Mouse (Mus musculus) thymus, postnatal 10 days (tissue): ENCODE data around the gene Terf2.

ENCODE experiments used
- DNase-seq, 2 experiments: peaks; one replicate each; pipeline ENCODE4 v3.0.0; 2021; ENCODE audit warnings: low spot score in 2 of 2

The Terf2 gene

DNA sequence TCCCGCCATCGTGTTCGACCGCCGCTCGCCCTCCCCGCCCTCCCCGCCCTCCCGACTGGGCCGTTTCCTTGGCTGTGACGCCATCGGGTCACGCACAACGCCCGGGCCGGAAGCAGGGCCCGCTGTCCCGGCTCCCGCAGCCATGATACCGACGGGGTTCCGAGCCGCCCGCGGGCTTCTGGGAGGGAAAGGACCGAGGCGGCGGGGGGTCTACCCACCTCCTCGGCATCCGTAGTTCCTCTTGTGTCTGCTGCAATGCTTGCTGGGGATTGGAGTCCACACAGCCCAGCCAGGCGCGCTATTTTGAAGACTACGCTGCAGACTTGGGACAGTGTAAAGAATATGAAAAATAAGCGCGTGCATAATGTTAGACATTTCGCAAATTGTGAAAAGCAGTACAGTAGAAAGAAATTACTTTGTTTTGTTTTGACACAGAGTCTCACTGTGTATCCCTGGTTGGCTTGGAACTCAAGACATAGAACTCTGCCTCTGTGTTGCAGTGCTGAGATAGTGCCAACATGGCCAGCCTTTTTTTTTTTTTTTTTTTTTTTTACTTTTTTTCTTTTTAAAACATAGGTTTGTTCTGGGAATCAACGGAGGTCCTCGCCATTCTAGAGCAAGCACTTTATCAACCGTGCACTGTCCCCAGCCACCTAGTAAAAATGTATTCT is at the start of gene Terf2:
TSS of gene Terf2 (minus strand) at position 182 of the 671 bp plus-strand sequence.
- peak; percentile 88 to 90 for DNase-seq

DNA sequence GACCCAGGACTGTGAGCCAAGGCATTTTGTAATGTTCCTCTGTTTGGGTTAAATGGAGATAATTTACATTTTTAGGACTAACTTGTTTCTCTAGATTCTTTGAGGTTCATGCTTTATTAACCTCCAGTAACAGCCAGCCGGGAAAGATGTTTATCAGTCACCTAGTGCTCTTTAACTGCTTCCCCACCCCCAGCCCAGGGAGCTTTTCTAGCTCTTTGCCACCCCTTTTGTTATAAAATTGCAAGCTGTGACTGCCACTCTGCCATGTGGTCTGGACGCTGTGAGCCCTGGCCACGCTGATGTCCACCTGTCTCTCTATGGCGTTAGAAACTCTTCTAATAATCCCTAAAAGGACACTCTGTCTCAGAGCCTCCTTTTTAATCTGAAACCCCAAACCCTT is 47.2 kb upstream of the Terf2 start:
- DNase-seq = no peak

DNA sequence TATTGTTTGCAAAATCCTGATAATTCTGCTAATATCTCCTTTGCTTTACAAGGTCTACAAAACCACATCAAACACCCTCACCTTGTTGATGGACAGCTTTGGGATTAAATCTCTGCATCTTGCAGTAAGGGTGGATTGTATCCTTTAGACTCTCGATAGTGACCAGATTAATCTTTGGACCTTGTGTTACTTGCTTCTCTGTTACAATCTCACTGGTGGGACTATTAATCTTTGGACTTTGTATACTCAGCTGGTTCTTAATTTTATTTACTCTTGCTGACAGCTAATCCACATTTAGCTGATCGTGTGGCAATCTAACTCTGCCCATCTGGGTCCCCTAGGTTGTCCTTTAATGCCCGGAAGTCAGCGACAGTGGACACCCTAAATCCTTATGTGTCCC is 46.2 kb upstream of the Terf2 start:
- no peak for DNase-seq

DNA sequence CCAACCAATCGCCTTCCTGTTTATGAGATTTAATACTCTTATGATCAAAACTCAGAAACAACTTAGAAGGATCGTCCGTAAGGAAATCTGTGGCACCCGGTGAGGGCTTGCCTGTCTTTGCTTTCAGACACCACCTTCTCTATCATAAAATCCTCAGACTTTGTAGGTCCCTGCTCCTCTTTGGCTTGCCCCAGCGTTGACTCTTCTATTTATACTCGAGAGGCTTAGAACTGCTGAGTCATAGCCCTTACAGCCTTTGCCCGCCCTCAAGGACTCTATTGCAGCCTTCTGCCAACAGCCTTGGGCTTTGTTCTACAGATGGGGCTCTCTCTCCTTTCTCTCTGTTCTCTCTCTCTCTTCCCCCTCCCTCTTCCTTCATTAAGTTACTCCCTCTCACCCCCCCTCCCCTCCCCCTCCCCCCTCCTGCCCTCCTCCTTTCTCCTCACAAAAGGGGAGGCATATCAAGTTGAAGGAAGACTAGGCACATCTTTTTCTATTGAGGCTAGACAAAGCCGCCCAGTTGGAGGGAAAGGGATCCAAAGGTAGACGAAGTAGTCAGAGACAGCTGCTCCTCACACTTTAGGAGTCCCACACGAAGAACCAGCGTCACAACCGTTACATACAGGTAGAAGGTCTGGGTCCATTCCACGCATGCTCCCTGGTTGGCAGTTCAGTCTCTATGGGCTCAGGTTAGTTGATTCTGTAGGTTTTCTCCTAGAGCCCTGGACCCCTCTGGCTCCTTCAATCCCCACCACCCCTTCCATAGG is 43.5 kb upstream of the Terf2 start:
- DNase-seq = peak; percentile 30 to 47

DNA sequence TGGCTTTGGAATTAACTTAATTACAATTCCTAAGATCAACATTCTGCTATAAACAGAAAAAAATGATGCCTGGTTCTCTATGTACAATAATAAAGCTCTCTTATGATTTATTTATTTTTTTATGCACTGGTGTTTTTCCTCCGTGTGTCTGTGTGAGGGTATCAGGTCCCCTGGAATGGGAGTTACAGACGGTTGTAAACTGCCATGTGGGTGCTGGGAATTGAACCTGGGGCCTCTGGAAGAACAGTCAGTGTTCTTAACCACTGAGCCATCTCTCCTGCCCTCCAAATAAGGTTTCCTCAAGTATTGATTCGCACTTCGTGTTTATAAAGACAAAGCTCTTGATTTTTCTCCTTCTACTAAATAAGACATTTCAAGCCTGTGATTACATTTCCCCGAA is 42.0 kb upstream of the Terf2 start:
- no peak for DNase-seq

DNA sequence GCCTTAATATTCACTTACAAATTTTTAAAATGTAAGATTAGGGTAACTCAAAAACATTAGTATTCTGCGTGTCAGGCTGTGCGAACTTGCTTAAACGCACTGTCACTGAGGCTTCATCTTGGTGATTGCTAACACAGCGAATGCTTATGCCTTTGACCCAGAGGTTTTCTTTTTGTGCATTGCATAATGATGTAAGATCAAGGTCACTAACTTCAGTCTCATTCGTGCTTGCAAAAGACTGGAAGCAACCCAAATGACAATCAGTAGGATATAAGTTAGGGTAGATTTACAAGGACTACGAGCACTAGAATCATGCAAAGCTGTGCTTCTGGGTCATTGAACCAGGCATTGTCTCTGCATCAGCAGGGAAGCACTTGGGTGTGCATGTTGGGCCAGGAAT is 41.2 kb upstream of the Terf2 start:
- no peak for DNase-seq

DNA sequence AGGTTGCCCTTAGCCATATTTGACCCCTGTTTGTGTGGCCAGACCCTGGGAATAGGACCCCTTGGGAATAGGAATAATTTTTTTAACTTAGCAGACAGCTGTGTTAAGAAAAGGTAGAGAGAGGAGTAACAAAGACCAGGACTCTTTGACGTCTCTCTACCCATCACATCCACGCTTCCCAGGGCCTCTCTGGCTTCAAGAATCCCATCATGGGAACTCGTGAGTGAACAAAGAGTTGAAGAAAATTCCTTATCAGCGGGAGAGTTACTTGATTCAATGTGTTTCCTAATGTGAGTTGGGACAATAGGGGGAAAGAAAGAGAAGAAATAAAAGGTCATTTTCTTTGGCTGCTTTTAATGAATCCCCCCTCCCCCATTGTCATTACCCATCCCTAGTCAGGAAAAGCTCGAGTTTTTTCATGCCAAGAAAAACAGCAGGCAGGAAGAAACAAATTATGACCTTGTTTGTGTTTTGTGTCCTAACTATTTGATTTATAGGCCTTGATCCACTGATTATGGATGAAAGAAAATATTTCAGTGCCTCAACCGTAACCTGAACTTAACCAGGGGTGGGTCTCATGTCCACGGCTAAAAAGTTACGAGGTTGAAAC is 39.8 kb upstream of the Terf2 start:
- DNase-seq = no peak

DNA sequence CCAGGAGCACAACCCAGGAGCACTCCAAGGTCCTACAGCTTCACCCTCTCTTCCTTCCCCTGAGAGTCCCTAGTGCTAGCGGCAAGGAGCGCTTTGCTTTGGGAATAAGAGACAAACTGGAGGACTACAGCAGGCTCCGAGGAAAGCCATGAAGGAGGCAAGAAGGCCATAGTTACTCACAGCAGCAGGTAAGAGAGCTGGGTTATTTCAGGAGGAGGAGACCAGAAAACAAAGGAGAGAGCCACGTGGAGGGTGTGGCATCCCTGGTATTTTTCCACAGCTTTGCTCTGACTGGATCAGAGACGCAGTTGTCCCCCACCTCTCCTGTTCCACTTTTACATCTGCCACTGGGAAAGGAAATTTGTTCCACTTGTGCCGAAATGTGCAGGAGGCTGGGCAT is 37.5 kb upstream of the Terf2 start:
- no peak for DNase-seq

DNA sequence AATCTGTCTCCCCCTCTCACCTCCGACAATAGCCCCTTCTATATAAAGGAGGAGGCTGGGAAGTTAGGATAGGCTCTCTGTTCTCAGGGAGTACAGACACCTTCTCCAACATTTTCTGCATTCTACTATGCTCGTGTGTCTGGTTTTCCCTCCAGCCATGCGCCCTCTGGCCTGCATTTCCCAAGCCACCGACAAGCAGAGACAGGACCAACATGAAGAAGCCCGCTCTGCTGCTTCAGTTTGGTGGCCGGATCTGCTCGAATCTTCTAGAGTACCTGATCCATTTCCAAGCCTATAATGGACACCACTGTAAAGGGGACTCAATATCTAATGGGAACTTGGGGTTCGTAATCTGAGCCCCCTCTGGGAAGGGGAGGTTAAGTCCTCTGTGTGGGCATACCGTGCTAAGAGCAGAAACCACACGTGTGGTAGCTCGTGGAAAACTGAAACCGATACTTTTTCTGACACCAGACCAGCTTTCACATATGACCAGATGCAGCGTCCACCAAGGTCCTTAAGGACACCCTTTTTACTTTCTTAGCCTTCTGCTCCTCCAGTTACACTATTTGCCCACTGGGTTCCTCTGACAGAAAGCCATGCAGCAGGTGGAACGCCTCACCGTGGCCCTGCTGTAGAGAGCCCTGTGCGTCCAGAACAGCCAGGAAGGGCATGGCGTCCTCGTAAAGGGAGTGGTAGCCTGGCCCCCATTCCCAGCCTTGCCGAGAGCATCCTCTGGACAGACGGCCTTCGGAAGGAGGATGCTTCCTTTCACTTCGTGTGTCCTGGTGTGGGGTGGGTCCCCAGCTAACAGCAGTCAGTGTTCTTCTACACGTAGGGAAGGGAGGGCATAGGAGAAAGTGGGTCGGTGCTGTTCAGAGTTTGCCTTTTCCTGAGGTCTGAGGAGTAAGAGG is 36.5 kb upstream of the Terf2 start:
- DNase-seq = no peak

DNA sequence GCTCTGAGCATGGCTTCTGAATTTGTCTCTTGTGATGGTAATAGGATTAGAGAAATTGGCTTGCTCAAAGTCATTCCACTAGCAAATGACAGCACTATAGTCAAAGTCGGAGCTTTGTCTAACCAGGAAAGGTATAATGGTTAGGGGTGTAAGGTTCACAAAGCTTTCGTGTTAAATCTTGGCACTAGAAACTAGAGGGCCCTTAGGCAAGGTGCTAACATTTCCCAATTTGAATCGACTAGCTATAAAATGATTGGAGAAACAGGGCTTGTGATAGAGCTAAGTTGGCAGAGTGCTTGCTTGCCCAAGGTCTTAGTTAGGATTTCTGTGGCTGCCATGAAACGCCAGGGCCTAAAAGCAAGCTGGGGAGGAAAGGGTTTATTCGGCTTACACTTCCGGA is 33.7 kb upstream of the Terf2 start:
- DNase-seq = no peak

DNA sequence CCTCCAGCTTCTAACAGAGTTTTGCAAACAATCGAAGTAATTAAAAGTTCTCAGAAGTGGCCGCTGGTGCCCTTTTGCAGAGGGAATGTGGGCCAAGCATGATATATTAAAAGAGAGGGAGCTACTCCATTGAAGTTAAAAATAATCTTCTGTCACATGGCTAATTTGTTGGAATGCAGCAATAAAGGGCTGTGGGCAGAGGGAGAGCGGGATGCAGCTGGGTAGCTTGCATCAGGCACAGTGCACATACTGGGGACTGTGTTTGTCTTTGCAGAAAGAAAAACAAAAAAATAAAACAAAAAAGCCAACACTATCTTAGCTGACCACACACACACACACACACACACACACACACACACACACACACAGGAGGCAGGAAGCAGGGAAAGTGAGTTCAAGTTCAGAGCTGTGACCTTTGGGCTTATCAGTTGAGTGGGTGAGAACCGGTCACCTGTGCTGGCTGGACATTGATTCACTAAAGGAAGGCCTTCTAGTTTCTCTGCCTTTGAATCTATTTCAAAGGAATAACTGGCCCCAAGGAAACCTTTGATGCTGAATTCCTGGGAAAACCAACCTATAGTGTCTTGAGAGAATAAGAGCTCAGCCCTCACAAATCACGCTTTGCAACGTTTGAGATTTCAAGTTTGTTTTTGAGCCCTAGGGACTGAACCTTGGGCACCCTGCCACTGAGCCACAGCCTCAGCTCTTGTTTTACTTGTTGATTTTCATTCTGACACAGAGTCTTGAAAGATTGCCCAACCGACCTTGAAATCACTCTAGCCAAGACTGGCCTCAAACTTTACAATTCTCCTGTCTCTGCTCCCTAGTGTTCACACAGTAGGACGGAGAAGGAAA is 33.1 kb upstream of the Terf2 start:
- DNase-seq = no peak

DNA sequence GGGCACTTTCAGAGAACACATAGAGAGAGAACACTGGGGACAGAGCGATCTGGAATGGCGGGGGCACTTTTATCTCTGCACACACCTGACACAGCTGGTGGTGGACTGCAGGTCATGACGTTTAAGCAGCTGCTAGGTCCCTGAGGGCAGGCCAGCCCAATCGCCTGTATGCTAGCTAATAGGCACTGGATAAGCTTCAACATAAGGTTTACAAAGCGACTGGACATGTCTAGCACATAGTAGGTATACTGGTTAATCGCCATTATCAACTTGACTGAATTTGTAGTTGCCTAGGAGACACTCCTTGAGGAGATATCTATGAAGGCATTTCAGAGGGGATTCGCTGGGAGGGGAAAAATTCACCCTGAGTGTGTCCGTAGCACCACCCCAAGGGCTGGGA is 28.0 kb upstream of the Terf2 start:
- DNase-seq = no peak

DNA sequence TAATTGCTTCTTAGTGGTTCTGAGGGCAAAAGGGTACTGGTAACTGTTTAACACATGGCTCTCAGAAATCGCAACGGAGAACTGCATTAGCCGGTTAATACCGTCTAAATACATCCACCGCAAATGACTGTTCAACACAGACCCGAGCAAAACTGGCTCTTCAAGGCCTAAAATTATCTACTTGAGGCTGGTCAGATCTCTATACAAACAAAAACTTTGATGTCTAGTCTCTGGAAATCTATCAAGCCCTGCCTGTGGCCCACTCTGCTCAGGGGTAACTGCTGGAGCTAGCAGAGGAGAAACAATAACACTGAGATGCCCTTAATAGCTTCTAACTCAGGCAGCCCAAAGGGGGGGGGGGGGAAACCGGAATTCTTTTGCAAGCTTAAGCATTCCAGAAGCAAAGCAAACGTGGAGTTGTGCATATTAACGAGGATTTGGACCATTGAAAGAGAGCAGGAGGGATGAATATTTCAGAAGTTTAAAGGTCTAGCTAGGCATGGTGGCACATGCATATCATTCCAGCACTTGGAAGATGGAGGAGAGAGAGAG is 26.8 kb upstream of the Terf2 start:
- DNase-seq = no peak

DNA sequence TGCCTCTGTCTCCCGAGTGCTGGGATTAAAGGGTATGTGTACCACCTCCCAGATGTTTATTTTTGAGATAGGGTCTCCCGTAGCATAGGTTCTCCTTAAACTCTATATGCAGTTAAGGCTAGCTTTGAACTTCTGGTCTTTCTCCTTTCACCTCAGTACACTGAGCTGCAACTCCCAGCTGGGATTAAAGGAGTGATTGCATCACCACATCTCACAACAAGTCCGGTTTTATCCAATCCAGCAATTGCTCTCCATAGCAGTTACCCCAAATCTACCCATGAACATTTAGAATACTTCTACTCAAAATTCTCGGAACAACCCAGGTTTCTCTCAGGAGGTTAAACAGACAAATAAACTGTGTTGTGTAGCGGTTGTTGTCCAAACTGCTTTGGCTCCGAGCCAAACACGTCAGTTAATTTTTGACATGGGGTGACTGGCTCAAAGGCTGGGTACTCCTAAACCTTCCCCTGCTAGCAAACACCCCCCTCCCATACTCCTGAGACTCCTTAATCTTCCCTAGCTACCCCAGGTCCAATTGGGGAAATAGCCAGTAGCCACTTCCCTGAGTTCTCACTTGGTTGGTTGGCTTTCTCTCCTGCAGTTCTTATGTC is 25.4 kb upstream of the Terf2 start:
- DNase-seq = no peak

DNA sequence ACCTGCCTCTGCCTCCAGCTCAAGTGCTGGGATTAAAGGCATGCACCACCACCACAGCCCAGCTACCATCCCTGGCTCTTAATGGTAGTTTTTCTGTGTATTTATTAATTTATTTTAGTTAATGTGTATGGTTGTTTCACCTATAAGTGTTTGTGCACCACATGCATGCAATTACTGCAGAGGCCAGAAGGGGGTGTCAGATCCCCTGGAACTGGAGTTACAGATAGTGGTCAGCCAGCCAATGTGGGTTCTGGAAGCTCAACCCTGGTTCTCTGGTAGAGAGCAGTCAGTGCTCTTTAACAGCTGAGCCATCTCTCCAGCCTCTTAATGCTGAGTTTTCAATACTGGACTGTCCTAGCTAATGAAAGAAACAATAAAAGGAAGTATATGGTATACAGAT is 24.5 kb upstream of the Terf2 start:
- DNase-seq = no peak

DNA sequence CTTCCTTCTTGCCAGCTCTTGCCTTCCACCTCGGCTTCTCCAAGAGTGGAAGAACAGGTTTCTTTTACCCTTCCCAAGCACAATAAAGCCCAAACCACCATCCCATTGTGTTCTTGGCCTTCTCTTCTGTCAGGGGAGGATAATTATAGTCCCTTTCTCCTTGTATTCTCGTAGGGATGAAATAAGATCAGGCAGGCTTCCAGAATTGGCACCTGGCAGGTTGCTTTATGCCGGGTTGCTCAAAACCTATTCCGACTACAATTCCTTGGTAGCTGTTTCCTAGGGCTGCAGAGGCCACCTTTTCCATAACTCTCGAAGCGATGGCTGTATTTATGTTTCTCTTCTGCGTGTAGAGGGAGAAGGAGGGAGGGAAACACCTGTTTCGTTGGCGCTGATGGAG is 23.1 kb upstream of the Terf2 start:
- no peak for DNase-seq

DNA sequence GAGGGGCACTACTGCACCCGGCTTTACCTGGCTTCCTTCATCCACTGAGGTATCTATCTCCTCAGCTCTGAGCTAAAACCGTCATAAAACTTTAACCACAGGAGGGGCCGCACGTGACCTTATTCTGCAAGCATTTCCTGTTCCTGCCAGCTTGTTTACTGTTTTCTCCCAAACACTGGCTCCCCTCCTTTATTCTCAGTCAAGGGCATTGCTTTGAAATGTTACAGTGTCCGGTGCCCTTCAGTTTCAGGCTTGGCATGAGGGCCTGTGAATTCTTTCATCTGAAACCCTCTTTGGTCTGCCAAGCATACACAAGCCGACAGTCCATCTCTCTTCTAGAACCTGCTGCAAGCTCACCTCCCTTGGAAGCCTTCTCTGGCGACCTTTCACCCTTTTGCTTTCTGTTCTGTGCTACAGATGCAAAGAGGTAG is 22.5 kb upstream of the Terf2 start:
- peak; percentile 51 to 56 for DNase-seq

DNA sequence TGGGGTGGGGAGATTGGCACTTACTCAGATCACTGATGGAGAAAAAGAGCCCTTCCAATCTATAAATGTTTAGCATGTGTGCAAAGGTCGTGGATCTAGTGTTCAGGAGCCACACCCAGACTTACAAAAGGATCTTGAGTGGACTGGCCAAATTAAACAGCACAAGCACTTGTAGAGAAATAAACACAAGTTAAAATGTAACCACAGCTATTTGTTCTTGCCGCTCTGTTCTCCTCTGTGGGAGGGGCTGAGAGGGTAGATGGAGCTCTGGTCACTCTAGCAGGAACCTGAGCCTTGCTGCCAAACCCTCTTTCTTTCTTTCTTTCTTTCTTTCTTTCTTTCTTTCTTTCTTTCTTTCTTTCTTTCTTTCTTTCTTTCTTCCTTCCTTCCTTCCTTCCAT is 20.7 kb upstream of the Terf2 start:
- DNase-seq = no peak

DNA sequence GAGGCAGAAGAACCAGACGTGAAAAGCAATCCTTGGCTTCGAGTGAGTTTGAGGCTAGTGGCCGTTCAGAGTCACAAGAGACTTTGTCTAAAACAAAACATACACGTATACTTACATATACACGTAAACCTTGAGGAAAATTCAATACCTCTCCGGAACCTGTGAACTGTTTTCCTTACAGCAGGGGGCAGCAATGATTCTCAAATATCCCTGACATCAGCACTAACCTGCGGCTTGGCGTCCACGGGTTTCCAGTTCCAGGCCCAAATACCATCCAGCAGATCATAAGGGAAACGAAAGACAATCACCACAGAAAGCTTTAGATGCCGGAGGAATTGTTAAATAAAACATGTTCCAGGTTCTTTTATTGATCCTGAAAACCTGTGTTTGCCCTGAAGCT is 19.7 kb upstream of the Terf2 start:
- peak; percentile 66 to 87 for DNase-seq

DNA sequence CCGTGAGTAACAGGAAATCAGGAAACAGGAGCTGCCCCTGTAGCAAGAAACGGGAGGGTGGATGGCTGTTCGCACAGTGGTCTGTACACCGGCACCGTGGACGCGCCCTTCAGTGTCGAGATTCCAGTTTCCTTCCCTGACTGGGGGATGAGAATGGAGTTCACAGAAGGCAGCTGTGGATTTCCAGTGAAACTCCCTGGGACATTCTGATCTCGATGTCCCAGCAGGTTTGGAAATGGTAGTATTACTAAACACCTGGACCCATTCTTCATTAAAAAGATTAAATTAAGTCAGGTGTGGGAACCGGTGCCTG is 18.6 kb upstream of the Terf2 start:
- DNase-seq = no peak
